Mouse (Mus musculus): ENCODE data around the gene Polr3e. TPM values are rescaled to one million over a fixed set of nuclear protein-coding genes. Genes with fewer than 3 reads are reported as not detected.
"Not testable (repeated sequence)": the region's sequence is repeated elsewhere in the genome, so short reads cannot be mapped to it uniquely, and the experiment has no call there.

Polr3e gene
- polyA plus RNA-seq, 1 experiment: 30.9 TPM

- DNase-seq (ENCODE audit: extremely low spot score in 1 of 2, low spot score in 1 of 2): no peak
Observed at GRCm38 (mm10) chr7:120902931-120903330, 14.6 kb upstream of the Polr3e start.

GRCm38 (mm10) chr7:120910172-120910571 is 7.4 kb upstream of the Polr3e start:
- DNase-seq (ENCODE audit: extremely low spot score in 1 of 2, low spot score in 1 of 2): not testable (repeated sequence)

- DNase-seq (ENCODE audit: extremely low spot score in 1 of 2, low spot score in 1 of 2): not testable (repeated sequence)
Observed at GRCm38 (mm10) chr7:120911268-120911667, 6.3 kb upstream of the Polr3e start.

GRCm38 (mm10) chr7:120913332-120913731 is 4.2 kb upstream of the Polr3e start:
- no peak for DNase-seq (ENCODE audit: extremely low spot score in 1 of 2, low spot score in 1 of 2)

GRCm38 (mm10) chr7:120916262-120916875 is 1.2 kb upstream of the Polr3e start:
- DNase-seq (ENCODE audit: extremely low spot score in 1 of 2, low spot score in 1 of 2): no peak

GRCm38 (mm10) chr7:120917279-120917591 is 309 bp upstream of the Polr3e start:
- no peak for DNase-seq (ENCODE audit: extremely low spot score in 1 of 2, low spot score in 1 of 2)

- DNase-seq (ENCODE audit: extremely low spot score in 1 of 2, low spot score in 1 of 2): peak; percentile 45 to 89
Observed at GRCm38 (mm10) chr7:120918526-120918962, 1.0 kb downstream of the Polr3e start.

- no peak for DNase-seq (ENCODE audit: extremely low spot score in 1 of 2, low spot score in 1 of 2)
Observed at GRCm38 (mm10) chr7:120933110-120933509, 15.6 kb downstream of the Polr3e start.

GRCm38 (mm10) chr7:120933680-120934195 is 16.2 kb downstream of the Polr3e start:
- DNase-seq (ENCODE audit: extremely low spot score in 1 of 2, low spot score in 1 of 2): no peak

- DNase-seq (ENCODE audit: extremely low spot score in 1 of 2, low spot score in 1 of 2): peak in 1 of 2 experiments; percentile 80
Observed at GRCm38 (mm10) chr7:120934716-120935115, 17.2 kb downstream of the Polr3e start.

GRCm38 (mm10) chr7:120936522-120936921 is 19.0 kb downstream of the Polr3e start:
- peak in 1 of 2 experiments; percentile 59 for DNase-seq (ENCODE audit: extremely low spot score in 1 of 2, low spot score in 1 of 2)

GRCm38 (mm10) chr7:120938206-120938605 is 20.7 kb downstream of the Polr3e start:
- no peak for DNase-seq (ENCODE audit: extremely low spot score in 1 of 2, low spot score in 1 of 2)

- DNase-seq (ENCODE audit: extremely low spot score in 1 of 2, low spot score in 1 of 2): peak in 1 of 2 experiments; percentile 26
Observed at GRCm38 (mm10) chr7:120940343-120940742, 22.8 kb downstream of the Polr3e start.

- no peak for DNase-seq (ENCODE audit: extremely low spot score in 1 of 2, low spot score in 1 of 2)
Observed at GRCm38 (mm10) chr7:120941214-120941613, 23.7 kb downstream of the Polr3e start.

GRCm38 (mm10) chr7:120942506-120942905 is 25.0 kb downstream of the Polr3e start:
- no peak for DNase-seq (ENCODE audit: extremely low spot score in 1 of 2, low spot score in 1 of 2)

GRCm38 (mm10) chr7:120943936-120944509 is 26.5 kb downstream of the Polr3e start:
- no peak for DNase-seq (ENCODE audit: extremely low spot score in 1 of 2, low spot score in 1 of 2)

- not testable (repeated sequence) for DNase-seq (ENCODE audit: extremely low spot score in 1 of 2, low spot score in 1 of 2)
Observed at GRCm38 (mm10) chr7:120953591-120953990, 36.0 kb downstream of the Polr3e start.

- DNase-seq (ENCODE audit: extremely low spot score in 1 of 2, low spot score in 1 of 2): no peak
Observed at GRCm38 (mm10) chr7:120960116-120960515, 42.6 kb downstream of the Polr3e start.

- no peak for DNase-seq (ENCODE audit: extremely low spot score in 1 of 2, low spot score in 1 of 2)
Observed at GRCm38 (mm10) chr7:120960601-120961000, 43.1 kb downstream of the Polr3e start.

GRCm38 (mm10) chr7:120961893-120962292 is 44.3 kb downstream of the Polr3e start:
- DNase-seq (ENCODE audit: extremely low spot score in 1 of 2, low spot score in 1 of 2): no peak

- no peak for DNase-seq (ENCODE audit: extremely low spot score in 1 of 2, low spot score in 1 of 2)
Observed at GRCm38 (mm10) chr7:120963126-120963525, 45.6 kb downstream of the Polr3e start.

GRCm38 (mm10) chr7:120969221-120969620 is 51.7 kb downstream of the Polr3e start:
- no peak for DNase-seq (ENCODE audit: extremely low spot score in 1 of 2, low spot score in 1 of 2)

Data from frontal cortex, adult 2 months (tissue).